Mouse (Mus musculus) cerebellum, adult 2 months (tissue): ENCODE results near the gene March11.

Experiments used
- CTCF ChIP-seq: fragments of 200-500 bp; IDR thresholded peaks from 2 replicates; pipeline ENCODE4 v1.5.1; 2011; ENCODE audit warnings: low read depth, mild to moderate bottlenecking, control low read depth, low read length, moderate library complexity, borderline replicate concordance; ENCODE audit not compliant: insufficient read depth
- POLR2A ChIP-seq: fragments of 200-500 bp; IDR thresholded peaks from 2 replicates; pipeline ENCODE4 v1.6.1; 2011; ENCODE audit warnings: low read length, control low read depth, borderline replicate concordance; ENCODE audit not compliant: insufficient read depth

DNA sequence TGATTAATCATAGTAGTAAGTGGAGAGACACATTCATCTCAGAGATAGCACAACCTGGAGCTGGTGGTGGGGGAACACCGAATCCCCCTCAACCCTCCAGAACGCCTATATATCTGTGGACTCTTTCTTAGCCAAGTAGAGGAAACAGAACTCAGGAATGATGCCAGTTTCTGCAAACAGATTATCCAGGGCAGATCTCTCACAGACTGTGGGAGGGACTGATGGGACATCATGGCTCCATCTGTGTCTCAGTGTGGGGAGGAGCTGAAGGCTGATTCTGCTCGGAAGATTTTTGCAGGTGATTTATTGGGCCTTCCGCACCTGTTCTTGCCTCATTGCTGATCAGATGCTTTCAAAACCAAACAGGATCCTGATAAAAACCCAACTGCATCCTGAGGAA lies 29.5 kb downstream of the March11 start:
- TF ChIP-seq CTCF = no peak
- TF ChIP-seq POLR2A = no peak
